Comparison of ENCODE assay signal across 16 mouse cellular contexts in the genomic region with DNA sequence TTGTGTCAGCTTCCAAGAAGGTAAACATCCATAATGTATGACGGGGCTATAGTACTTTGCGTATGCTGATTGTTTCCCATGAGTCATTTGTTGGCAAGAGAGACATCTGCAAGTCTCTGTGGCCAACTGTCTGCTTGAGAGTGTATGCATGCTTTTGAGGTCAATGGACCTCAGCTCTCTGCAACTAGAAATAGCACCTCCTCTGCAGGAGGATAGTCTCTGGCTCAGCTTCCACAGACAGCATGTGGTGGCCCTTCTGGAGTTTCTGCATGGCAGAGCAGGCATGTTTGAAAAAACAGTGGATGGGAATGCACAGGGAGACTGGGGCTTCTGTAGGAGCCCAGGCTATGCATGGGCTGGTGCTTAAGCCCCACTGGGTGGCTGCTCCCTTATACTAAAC. TPM values are rescaled to one million over a fixed set of nuclear protein-coding genes. Genes with fewer than 3 reads are reported as not detected.
DNase-seq lines count a peak whose midpoint lies in the region; ATAC-seq and TF ChIP-seq lines count a peak whose summit lies in the region.
"Had no signal": no experiment of that assay in that cellular context is flagged by ENCODE, and none has a peak within 500 bp of the region (broad histone marks: within the 10 kb centered on the region; RNA-seq: fewer than 3 reads in every experiment).

No protein-coding gene starts in this region.

- WGBS in embryonic facial prominence, embryonic 14.5 days = 69% methylated on average over 2 of the region's 2 CpGs
- 86% methylated on average over 2 of the region's 2 CpGs for WGBS in embryonic facial prominence, embryonic 10.5 days
- WGBS in forebrain, postnatal 0 days = 53% methylated on average over 2 of the region's 2 CpGs

- no peak overlapping the region for H3K27ac ChIP-seq in embryonic facial prominence, embryonic 14.5 days (replicated peaks; ENCODE audit: low read depth, low read length)
- H3K27ac ChIP-seq in embryonic facial prominence, embryonic 10.5 days (replicated peaks) = no peak overlapping the region
- no peak overlapping the region for H3K27ac ChIP-seq in forebrain, postnatal 0 days (ENCODE audit: low read depth, low read length)
- H3K27ac ChIP-seq: embryonic facial prominence, embryonic 13.5 days; hindbrain, embryonic 14.5 days; kidney, embryonic 15.5 days; liver, embryonic 13.5 days had no signal

- TF ChIP-seq CTCF in forebrain, postnatal 0 days (IDR thresholded peaks at IDR 0.05; ENCODE audit: low read depth) = no peak

- no peaks in the 10 kb centered on the region for H3K27me3 ChIP-seq in embryonic facial prominence, embryonic 14.5 days (replicated peaks; ENCODE audit: control insufficient read depth, insufficient read depth, low read length)
- H3K27me3 ChIP-seq in embryonic facial prominence, embryonic 10.5 days (replicated peaks; ENCODE audit: low read depth, poor library complexity, severe bottlenecking) = peaks cover 4% of the 10 kb centered on the region
- H3K27me3 ChIP-seq in forebrain, postnatal 0 days (ENCODE audit: insufficient read depth, low read length) = no peaks in the 10 kb centered on the region
- H3K27me3 ChIP-seq: embryonic facial prominence, embryonic 13.5 days; kidney, embryonic 15.5 days had no signal

- no peaks in the 10 kb centered on the region for H3K36me3 ChIP-seq in embryonic facial prominence, embryonic 14.5 days (ENCODE audit: control insufficient read depth, insufficient read depth, low read length)
- no peaks in the 10 kb centered on the region for H3K36me3 ChIP-seq in embryonic facial prominence, embryonic 10.5 days (replicated peaks)
- no peaks in the 10 kb centered on the region for H3K36me3 ChIP-seq in forebrain, postnatal 0 days (ENCODE audit: insufficient read depth)
- H3K36me3 ChIP-seq: embryonic facial prominence, embryonic 13.5 days; G1E; kidney, embryonic 15.5 days; liver, embryonic 13.5 days had no signal

- no peaks in the 10 kb centered on the region for H3K9me3 ChIP-seq in embryonic facial prominence, embryonic 14.5 days (ENCODE audit: control insufficient read depth, low read length)
- no peaks in the 10 kb centered on the region for H3K9me3 ChIP-seq in embryonic facial prominence, embryonic 10.5 days
- H3K9me3 ChIP-seq in forebrain, postnatal 0 days (ENCODE audit: low read length) = no peaks in the 10 kb centered on the region
- H3K9me3 ChIP-seq: embryonic facial prominence, embryonic 13.5 days; G1E; kidney, embryonic 15.5 days; liver, embryonic 13.5 days had no signal

- H3K4me3 ChIP-seq in embryonic facial prominence, embryonic 14.5 days (ENCODE audit: low read depth, low read length) = no peak overlapping the region
- H3K4me3 ChIP-seq in embryonic facial prominence, embryonic 10.5 days = no peak overlapping the region
- no peak overlapping the region for H3K4me3 ChIP-seq in forebrain, postnatal 0 days (ENCODE audit: low read depth, low read length)
- H3K4me3 ChIP-seq: embryonic facial prominence, embryonic 13.5 days; kidney, embryonic 15.5 days; liver, embryonic 13.5 days had no signal

- no peak overlapping the region for H3K9ac ChIP-seq in embryonic facial prominence, embryonic 14.5 days (ENCODE audit: low read depth, low read length)
- H3K9ac ChIP-seq in forebrain, postnatal 0 days = no peak overlapping the region
- H3K9ac ChIP-seq: embryonic facial prominence, embryonic 13.5 days; hindbrain, embryonic 14.5 days; kidney, embryonic 15.5 days; liver, embryonic 13.5 days had no signal

- peak; percentile 12 for DNase-seq in embryonic facial prominence, embryonic 14.5 days (ENCODE audit: low spot score)
- no peak for DNase-seq in embryonic facial prominence, embryonic 10.5 days (ENCODE audit: low spot score)
- DNase-seq in cerebellum, adult 11-12 months = peak; percentile 65
- peak; percentile 48 for DNase-seq in forebrain, postnatal 0 days
- peak; percentile 40 to 50 for DNase-seq in layer of hippocampus, postnatal 36 days
- no peak for DNase-seq in lung, adult 18-20 months
- no peak for DNase-seq in urinary bladder, adult 18-20 months (ENCODE audit: low spot score in 2 of 2)
- DNase-seq in kidney, postnatal 4 days = no peak
- DNase-seq: liver, embryonic 13.5 days; lung, postnatal 4 days had no signal

- ATAC-seq in embryonic facial prominence, embryonic 14.5 days (ENCODE audit: low read depth) = no peak
- ATAC-seq in forebrain, postnatal 0 days = peak; percentile 48

- no peak overlapping the region for H3K4me2 ChIP-seq in embryonic facial prominence, embryonic 14.5 days (ENCODE audit: low read depth, low read length)
- H3K4me2 ChIP-seq in forebrain, postnatal 0 days (ENCODE audit: low read depth) = no peak overlapping the region
- H3K4me2 ChIP-seq: embryonic facial prominence, embryonic 13.5 days; hindbrain, embryonic 14.5 days; kidney, embryonic 15.5 days; liver, embryonic 13.5 days had no signal

- H3K4me1 ChIP-seq in embryonic facial prominence, embryonic 14.5 days (ENCODE audit: control insufficient read depth, insufficient read depth, low read length) = no peaks in the 10 kb centered on the region
- H3K4me1 ChIP-seq in embryonic facial prominence, embryonic 10.5 days = no peaks in the 10 kb centered on the region
- no peaks in the 10 kb centered on the region for H3K4me1 ChIP-seq in forebrain, postnatal 0 days (ENCODE audit: insufficient read depth)
- H3K4me1 ChIP-seq: embryonic facial prominence, embryonic 13.5 days; kidney, embryonic 15.5 days; liver, embryonic 13.5 days had no signal

RNA-seq across cellular contexts. Expression of a gene that starts 7.8 kb away (rescaled TPM):
- 1.3 and 2.7 TPM in 2 replicates for polyA plus RNA-seq in embryonic facial prominence, embryonic 14.5 days (2014; fragmentation: Nextera tagmentation; extraction: Ambion mirVana)
- polyA plus RNA-seq in embryonic facial prominence, embryonic 10.5 days (2016; fragmentation: Nextera tagmentation; extraction: Ambion mirVana) = 1.3 and 1.7 TPM in 2 replicates
- 28.5 and 47.7 TPM in 2 replicates for total RNA-seq in forebrain, postnatal 0 days (2014; rRNA removed)
- 9.0 and 14.0 TPM in 2 replicates for polyA plus RNA-seq in forebrain, postnatal 0 days (2015; fragmentation: Nextera tagmentation; extraction: Ambion mirVana)
- total RNA-seq in layer of hippocampus, postnatal 36 days (2021) = 1 to 10 TPM; 2.2 to 2.4 TPM
- total RNA-seq: gastrocnemius, adult 8-10 months; neutrophil, adult 5-6 weeks had no signal
- polyA plus RNA-seq: G1E had no signal

Comparison
In these comparisons a context has a peak if more than half of its experiments do, and no peak if none do; other contexts are left out.
1. DNase-seq: peak in embryonic facial prominence, embryonic 14.5 days (single experiment), cerebellum, adult 11-12 months (single experiment), forebrain, postnatal 0 days (single experiment) and layer of hippocampus, postnatal 36 days (2 of 2); none in embryonic facial prominence, embryonic 10.5 days (single experiment), lung, adult 18-20 months (0 of 2), urinary bladder, adult 18-20 months (0 of 2) and kidney, postnatal 4 days (0 of 2).